Mouse (Mus musculus) midbrain, embryonic 12.5 days (tissue): ENCODE measurements around the gene Ndufv2. TPM values are rescaled to one million over a fixed set of nuclear protein-coding genes. Genes with fewer than 3 reads are reported as not detected.
"Not testable (repeated sequence)": the region's sequence is repeated elsewhere in the genome, so short reads cannot be mapped to it uniquely, and the experiment has no call there.

Experiments
- ATAC-seq: fragments of 200-750 bp; cut with Nextera tagmentation; 2 replicates; pipeline ENCODE4 v1.8.0; 2017; ENCODE audit warnings: low read depth, moderate TSS enrichment, moderate library complexity; ENCODE audit not compliant: low FRiP score
- H3K27ac ChIP-seq: fragments of 300-500 bp; sonication (generic); replicated peaks from 2 replicates; pipeline ENCODE4 v1.5.1; 2016; ENCODE audit warnings: mild to moderate bottlenecking
- H3K27me3 ChIP-seq: fragments of 300-500 bp; sonication (generic); 2 replicates; pipeline ENCODE4 v1.6.1; 2016; ENCODE audit warnings: mild to moderate bottlenecking
- H3K36me3 ChIP-seq: fragments of 300-500 bp; sonication (generic); 2 replicates; pipeline ENCODE4 v1.6.1; 2016
- H3K4me1 ChIP-seq: fragments of 300-500 bp; sonication (generic); 2 replicates; pipeline ENCODE4 v1.6.1; 2016
- H3K4me2 ChIP-seq: fragments of 300-500 bp; sonication (generic); replicated peaks from 2 replicates; pipeline ENCODE4 v1.6.1; 2016; ENCODE audit warnings: mild to moderate bottlenecking, moderate library complexity
- H3K4me3 ChIP-seq: fragments of 300-500 bp; sonication (generic); 2 replicates; pipeline ENCODE4 v1.5.1; 2016; ENCODE audit warnings: mild to moderate bottlenecking
- H3K9ac ChIP-seq: fragments of 300-500 bp; sonication (generic); replicated peaks from 2 replicates; pipeline ENCODE4 v1.6.1; 2016; ENCODE audit warnings: mild to moderate bottlenecking, moderate library complexity
- H3K9me3 ChIP-seq: fragments of 300-500 bp; sonication (generic); 2 replicates; pipeline ENCODE4 v1.6.1; 2016; ENCODE audit warnings: mild to moderate bottlenecking
- WGBS: fragments of 180-500 bp; shearing (Covaris S2); methylation state at CpG from one replicate; pipeline ENCODE4 v1.1.7; 2016; 5-methylcytosine and 5-hydroxymethylcytosine counted together
- polyA plus RNA-seq: library from polyadenylated mRNA; unstranded; fragments of >200 nt; fragmentation: Nextera tagmentation; extraction: Ambion mirVana; gene quantifications from 2 replicates; pipeline ENCODE4 v1.2.1, GENCODE M21; 2016

Gene Ndufv2
- polyA plus RNA-seq, 1 experiment from 2014 or later = 294 TPM

- no peaks in the 10 kb centered on the region for H3K27me3 ChIP-seq
- H3K4me2 ChIP-seq = peak within 1 kb of the TSS; percentile 88
- H3K27ac ChIP-seq = peak within 1 kb of the TSS; percentile 95
- peaks cover 23% of the 10 kb centered on the region for H3K36me3 ChIP-seq
- peak within 1 kb of the TSS; percentile 92 for H3K9ac ChIP-seq
- H3K9me3 ChIP-seq = no peaks in the 10 kb centered on the region
- peaks cover 11% of the 10 kb centered on the region for H3K4me1 ChIP-seq
- ATAC-seq = peak; percentile 97
- under 1% methylated on average over 45 of the region's 53 CpGs for WGBS
- H3K4me3 ChIP-seq = peak within 1 kb of the TSS; percentile 98
Measured at GRCm38 (mm10) chr17:66076934-66077333, 24.4 kb downstream of the Ndufv2 start, which contains the start of gene Ankrd12. Gene Ankrd12, minus strand, starts transcription at chr17:66077089.

GRCm38 (mm10) chr17:66076174-66076927 is 25.0 kb downstream of the Ndufv2 start:
- Histone ChIP-seq H3K4me3 (peak overlapping the region; percentile 98), H3K36me3 (peaks cover 21% of the 10 kb centered on the region), H3K27me3 (no peaks in the 10 kb centered on the region), H3K9me3 (no peaks in the 10 kb centered on the region), H3K4me2 (peak overlapping the region; percentile 88), H3K4me1 (peaks cover 11% of the 10 kb centered on the region), H3K9ac (peak overlapping the region; percentile 92), H3K27ac (peak overlapping the region; percentile 95)
- ATAC-seq = peak; percentile 87
- under 1% methylated on average over 80 of the region's 95 CpGs for WGBS

- Histone ChIP-seq H3K27ac (peak overlapping the region; percentile 95), H3K36me3 (peaks cover 15% of the 10 kb centered on the region), H3K4me3 (peak overlapping the region; percentile 98), H3K4me1 (peaks cover 11% of the 10 kb centered on the region), H3K9ac (peak overlapping the region; percentile 92), H3K4me2 (peak overlapping the region; percentile 88), H3K27me3 (no peaks in the 10 kb centered on the region), H3K9me3 (no peaks in the 10 kb centered on the region)
- ATAC-seq = no peak
- WGBS = 4% methylated on average over 12 of the region's 12 CpGs
Measured at GRCm38 (mm10) chr17:66075827-66076173, 25.6 kb downstream of the Ndufv2 start.

- H3K9ac ChIP-seq = no peak overlapping the region
- ATAC-seq = no peak
- H3K4me3 ChIP-seq = no peak overlapping the region
- H3K9me3 ChIP-seq = no peaks in the 10 kb centered on the region
- no peaks in the 10 kb centered on the region for H3K27me3 ChIP-seq
- H3K36me3 ChIP-seq = no peaks in the 10 kb centered on the region
- H3K4me1 ChIP-seq = peaks cover 11% of the 10 kb centered on the region
- no peak overlapping the region for H3K4me2 ChIP-seq
- WGBS = 88% methylated on average over 7 of the region's 7 CpGs
- no peak overlapping the region for H3K27ac ChIP-seq
Measured at GRCm38 (mm10) chr17:66073971-66074370, 27.4 kb downstream of the Ndufv2 start.

- H3K27ac ChIP-seq, H3K4me1 ChIP-seq, H3K27me3 ChIP-seq, H3K9ac ChIP-seq, ATAC-seq, H3K9me3 ChIP-seq, H3K4me2 ChIP-seq, H3K36me3 ChIP-seq, H3K4me3 ChIP-seq: not testable (repeated sequence)
- WGBS = 97% methylated on average over 2 of the region's 2 CpGs
Measured at GRCm38 (mm10) chr17:66069036-66069435, 32.3 kb downstream of the Ndufv2 start.

- 85% methylated on average over 4 of the region's 4 CpGs for WGBS
- Histone ChIP-seq H3K9me3 (no peaks in the 10 kb centered on the region), H3K27me3 (no peaks in the 10 kb centered on the region), H3K36me3 (no peaks in the 10 kb centered on the region), H3K4me3 (no peak overlapping the region), H3K27ac (no peak overlapping the region), H3K9ac (no peak overlapping the region), H3K4me1 (no peaks in the 10 kb centered on the region), H3K4me2 (no peak overlapping the region)
- ATAC-seq = no peak
Measured at GRCm38 (mm10) chr17:66065115-66065514, 36.2 kb downstream of the Ndufv2 start.

GRCm38 (mm10) chr17:66061241-66061938 is 40.0 kb downstream of the Ndufv2 start:
- Histone ChIP-seq H3K4me1 (no peaks in the 10 kb centered on the region), H3K4me2 (no peak overlapping the region), H3K4me3 (no peak overlapping the region), H3K27me3 (no peaks in the 10 kb centered on the region), H3K36me3 (no peaks in the 10 kb centered on the region), H3K9ac (no peak overlapping the region), H3K9me3 (no peaks in the 10 kb centered on the region), H3K27ac (no peak overlapping the region)
- 51% methylated on average over 8 of the region's 8 CpGs for WGBS
- ATAC-seq = no peak

- Histone ChIP-seq H3K27ac (no peak overlapping the region), H3K4me3 (no peak overlapping the region), H3K27me3 (no peaks in the 10 kb centered on the region), H3K36me3 (no peaks in the 10 kb centered on the region), H3K4me1 (no peaks in the 10 kb centered on the region), H3K9me3 (no peaks in the 10 kb centered on the region), H3K4me2 (no peak overlapping the region), H3K9ac (no peak overlapping the region)
- ATAC-seq = no peak
- WGBS = 91% methylated on average over 4 of the region's 4 CpGs
Measured at GRCm38 (mm10) chr17:66058160-66058559, 43.2 kb downstream of the Ndufv2 start.

GRCm38 (mm10) chr17:66057145-66057544 is 44.2 kb downstream of the Ndufv2 start:
- Histone ChIP-seq H3K4me2 (no peak overlapping the region), H3K27me3 (no peaks in the 10 kb centered on the region), H3K4me1 (no peaks in the 10 kb centered on the region), H3K36me3 (no peaks in the 10 kb centered on the region), H3K9ac (no peak overlapping the region), H3K9me3 (no peaks in the 10 kb centered on the region), H3K4me3 (no peak overlapping the region), H3K27ac (no peak overlapping the region)
- WGBS = 85% methylated on average over 2 of the region's 2 CpGs
- no peak for ATAC-seq

- no peak for ATAC-seq
- Histone ChIP-seq H3K36me3 (no peaks in the 10 kb centered on the region), H3K4me2 (no peak overlapping the region), H3K9me3 (no peaks in the 10 kb centered on the region), H3K27ac (no peak overlapping the region), H3K9ac (no peak overlapping the region), H3K4me1 (no peaks in the 10 kb centered on the region), H3K27me3 (no peaks in the 10 kb centered on the region), H3K4me3 (no peak overlapping the region)
- WGBS = 79% methylated on average over 4 of the region's 4 CpGs
Measured at GRCm38 (mm10) chr17:66053349-66053748, 48.0 kb downstream of the Ndufv2 start.

- no peak overlapping the region for H3K9ac ChIP-seq
- H3K36me3 ChIP-seq = 0 out of 2 replicates have a peak, but pooled peaks cover 7% of the 10 kb centered on the region
- ATAC-seq = no peak
- H3K9me3 ChIP-seq = no peaks in the 10 kb centered on the region
- H3K4me3 ChIP-seq = no peak overlapping the region
- WGBS = 88% methylated on average over 4 of the region's 4 CpGs
- H3K27ac ChIP-seq = no peak overlapping the region
- H3K4me1 ChIP-seq = no peaks in the 10 kb centered on the region
- H3K27me3 ChIP-seq = no peaks in the 10 kb centered on the region
- H3K4me2 ChIP-seq = no peak overlapping the region
Measured at GRCm38 (mm10) chr17:66048795-66049194, 52.6 kb downstream of the Ndufv2 start.

- Histone ChIP-seq H3K4me3 (no peak overlapping the region), H3K9ac (no peak overlapping the region), H3K27me3 (no peaks in the 10 kb centered on the region), H3K27ac (no peak overlapping the region), H3K4me2 (no peak overlapping the region), H3K9me3 (no peaks in the 10 kb centered on the region), H3K36me3 (0 out of 2 replicates have a peak, but pooled peaks cover 7% of the 10 kb centered on the region), H3K4me1 (no peaks in the 10 kb centered on the region)
- ATAC-seq = no peak
- WGBS = 71% methylated on average over 5 of the region's 5 CpGs
Measured at GRCm38 (mm10) chr17:66048199-66048598, 53.2 kb downstream of the Ndufv2 start.
